Mouse (Mus musculus): ENCODE data around the gene Prex1. TPM values are rescaled to one million over a fixed set of nuclear protein-coding genes. Genes with fewer than 3 reads are reported as not detected.

Gene Prex1
- total and polyA plus RNA-seq, 2 experiments from 2014 or later, result 4.0 to 6.2 TPM

DNA sequence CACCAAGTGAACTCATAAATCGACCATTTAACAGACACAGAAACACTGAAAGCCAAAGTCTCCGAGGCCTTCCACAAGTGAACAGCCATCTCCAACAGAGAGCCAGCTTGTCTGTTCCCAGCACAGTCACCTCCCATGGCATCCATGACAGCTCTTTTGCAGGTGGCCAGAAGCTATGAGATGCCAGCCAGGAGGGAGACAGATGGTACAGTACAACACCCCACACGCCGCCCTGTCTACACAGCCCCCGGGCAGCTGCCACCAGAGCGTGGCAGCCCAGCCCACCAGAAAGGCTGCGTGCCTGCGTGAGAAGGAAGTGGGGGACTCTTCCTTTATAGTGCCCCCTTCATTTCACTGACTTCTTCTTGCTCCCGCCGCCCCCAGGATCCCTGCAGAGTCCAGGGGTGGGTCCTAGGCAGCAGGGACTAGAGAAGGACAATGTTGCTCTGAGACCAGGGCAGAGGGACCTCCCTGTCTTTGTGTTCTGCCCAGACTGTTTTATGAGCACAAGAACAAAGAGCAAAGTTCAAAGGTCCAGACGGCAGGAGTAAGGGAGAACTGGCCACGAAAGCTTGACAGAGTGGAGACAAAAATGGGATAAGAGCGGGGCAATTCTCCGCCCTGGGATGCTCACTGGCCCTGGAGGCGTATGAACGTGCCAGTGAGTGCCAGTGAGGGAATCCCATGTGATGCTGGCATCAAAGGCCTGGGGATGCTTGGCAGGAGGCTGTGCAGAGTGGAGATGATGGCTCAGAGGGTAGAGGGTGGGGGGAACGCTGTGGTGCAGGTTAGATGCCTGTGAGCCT is 76.6 kb downstream of the Prex1 start:
- DNase-seq (ENCODE audit: low spot score), result no peak
- H3K27ac ChIP-seq (ENCODE audit: low read depth), result no peak overlapping the region
- 0 out of 2 replicates have a peak, but pooled peaks cover 3% of the 10 kb centered on the region for H3K4me1 ChIP-seq (ENCODE audit: control insufficient read depth, insufficient read depth)
- ATAC-seq (ENCODE audit: insufficient read depth, low read depth), result no peak
- H3K4me2 ChIP-seq (ENCODE audit: low read depth, low read length), result no peak overlapping the region
- H3K4me3 ChIP-seq (ENCODE audit: low read depth, low read length), result no peak overlapping the region
- H3K36me3 ChIP-seq (replicated peaks; ENCODE audit: control insufficient read depth, insufficient read depth, low read length), result peaks cover 6% of the 10 kb centered on the region
- H3K27me3 ChIP-seq (ENCODE audit: control insufficient read depth, insufficient read depth, low read length), result no peaks in the 10 kb centered on the region
- WGBS, result 88% methylated on average over 17 of the region's 17 CpGs
- H3K9me3 ChIP-seq (replicated peaks; ENCODE audit: control insufficient read depth, low read length), result no peaks in the 10 kb centered on the region
- no peak overlapping the region for H3K9ac ChIP-seq (replicated peaks; ENCODE audit: low read depth, low read length)
- TF ChIP-seq CTCF (IDR thresholded peaks at IDR 0.05; ENCODE audit: low read depth), result no peak
- TF ChIP-seq EP300 (IDR thresholded peaks at IDR 0.05; ENCODE audit: low read depth), result no peak

DNA sequence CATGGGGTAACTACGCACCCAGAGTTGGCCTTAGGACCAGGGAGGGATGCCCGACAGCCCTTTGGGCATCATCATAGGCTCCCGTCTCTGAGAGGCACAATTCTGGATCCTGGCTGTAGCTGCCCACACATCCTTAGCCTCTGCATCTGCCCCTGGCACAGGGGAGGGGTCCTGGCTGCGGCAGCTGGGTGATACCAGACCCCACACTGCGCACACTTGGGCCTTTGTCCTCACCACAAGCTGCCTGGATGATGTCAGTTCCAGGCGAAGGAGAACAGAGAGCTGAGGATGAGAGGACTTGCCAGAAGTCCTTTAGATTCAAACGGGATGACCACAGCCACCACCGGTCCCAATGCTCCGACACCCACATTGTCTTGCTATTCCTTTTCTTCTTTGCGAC is 78.1 kb downstream of the Prex1 start:
- WGBS, result 87% methylated on average over 10 of the region's 10 CpGs
- no peak for ATAC-seq (ENCODE audit: insufficient read depth, low read depth)
- Histone ChIP-seq H3K4me1 (ENCODE audit: control insufficient read depth, insufficient read depth) (0 out of 2 replicates have a peak, but pooled peaks cover 3% of the 10 kb centered on the region), H3K4me3 (ENCODE audit: low read depth, low read length) (no peak overlapping the region), H3K27me3 (ENCODE audit: control insufficient read depth, insufficient read depth, low read length) (no peaks in the 10 kb centered on the region), H3K9me3 (replicated peaks; ENCODE audit: control insufficient read depth, low read length) (no peaks in the 10 kb centered on the region), H3K9ac (replicated peaks; ENCODE audit: low read depth, low read length) (no peak overlapping the region), H3K4me2 (ENCODE audit: low read depth, low read length) (no peak overlapping the region), H3K27ac (ENCODE audit: low read depth) (no peak overlapping the region), H3K36me3 (replicated peaks; ENCODE audit: control insufficient read depth, insufficient read depth, low read length) (peaks cover 6% of the 10 kb centered on the region)
- TF ChIP-seq CTCF (IDR thresholded peaks at IDR 0.05; ENCODE audit: low read depth), result no peak
- TF ChIP-seq EP300 (IDR thresholded peaks at IDR 0.05; ENCODE audit: low read depth), result no peak
- DNase-seq (ENCODE audit: low spot score), result no peak

DNA sequence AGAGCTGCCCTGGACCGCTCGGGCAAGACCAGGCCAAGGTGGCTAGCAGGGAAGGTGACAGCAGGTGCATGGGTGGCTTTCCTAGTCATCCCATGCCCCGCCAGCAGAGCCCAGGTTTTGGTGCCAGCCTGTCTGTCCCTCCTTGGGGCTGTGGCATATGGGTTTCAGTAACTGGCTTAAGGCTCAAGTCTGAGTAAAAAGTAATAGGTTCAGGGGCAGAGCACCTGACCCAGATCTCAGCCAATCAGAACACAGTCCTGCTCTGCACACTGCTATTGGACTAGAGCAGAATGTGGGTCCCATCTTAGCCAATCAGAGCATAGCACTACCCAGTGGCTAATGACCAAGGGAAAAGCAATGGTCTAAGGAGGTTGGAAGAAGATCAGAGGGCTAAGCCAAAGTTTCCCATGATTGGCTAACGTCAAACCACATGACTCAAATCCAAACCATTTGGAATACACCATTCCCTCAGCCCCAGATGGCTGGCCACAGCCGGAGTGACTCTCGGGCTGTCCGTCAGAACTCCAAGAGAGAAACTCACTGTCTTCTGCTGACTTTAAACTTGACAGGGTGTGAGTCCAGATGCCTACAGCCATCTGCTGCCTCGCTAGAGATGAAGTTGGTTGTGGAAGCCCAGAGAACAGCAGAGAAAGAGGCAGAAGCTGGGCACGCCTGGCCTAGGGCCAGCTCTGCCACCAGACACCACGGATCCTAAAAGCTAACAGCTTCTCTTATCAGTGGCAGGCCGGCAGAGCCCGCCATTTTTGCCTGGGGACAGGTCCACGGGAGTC is 80.9 kb downstream of the Prex1 start:
- H3K4me3 ChIP-seq (ENCODE audit: low read depth, low read length), result no peak overlapping the region
- 0 out of 2 replicates have a peak, but pooled peaks cover 3% of the 10 kb centered on the region for H3K4me1 ChIP-seq (ENCODE audit: control insufficient read depth, insufficient read depth)
- peaks cover 6% of the 10 kb centered on the region for H3K36me3 ChIP-seq (replicated peaks; ENCODE audit: control insufficient read depth, insufficient read depth, low read length)
- no peak for TF ChIP-seq CTCF (IDR thresholded peaks at IDR 0.05; ENCODE audit: low read depth)
- TF ChIP-seq EP300 (IDR thresholded peaks at IDR 0.05; ENCODE audit: low read depth), result no peak
- no peak overlapping the region for H3K4me2 ChIP-seq (ENCODE audit: low read depth, low read length)
- H3K27ac ChIP-seq (ENCODE audit: low read depth), result no peak overlapping the region; the same call in 1 of the 2 replicates
- H3K27me3 ChIP-seq (ENCODE audit: control insufficient read depth, insufficient read depth, low read length), result no peaks in the 10 kb centered on the region
- WGBS, result 72% methylated on average over 13 of the region's 13 CpGs
- DNase-seq (ENCODE audit: low spot score) (no peak), ATAC-seq (ENCODE audit: insufficient read depth, low read depth) (no peak)
- H3K9ac ChIP-seq (replicated peaks; ENCODE audit: low read depth, low read length), result no peak overlapping the region
- no peaks in the 10 kb centered on the region for H3K9me3 ChIP-seq (replicated peaks; ENCODE audit: control insufficient read depth, low read length)

DNA sequence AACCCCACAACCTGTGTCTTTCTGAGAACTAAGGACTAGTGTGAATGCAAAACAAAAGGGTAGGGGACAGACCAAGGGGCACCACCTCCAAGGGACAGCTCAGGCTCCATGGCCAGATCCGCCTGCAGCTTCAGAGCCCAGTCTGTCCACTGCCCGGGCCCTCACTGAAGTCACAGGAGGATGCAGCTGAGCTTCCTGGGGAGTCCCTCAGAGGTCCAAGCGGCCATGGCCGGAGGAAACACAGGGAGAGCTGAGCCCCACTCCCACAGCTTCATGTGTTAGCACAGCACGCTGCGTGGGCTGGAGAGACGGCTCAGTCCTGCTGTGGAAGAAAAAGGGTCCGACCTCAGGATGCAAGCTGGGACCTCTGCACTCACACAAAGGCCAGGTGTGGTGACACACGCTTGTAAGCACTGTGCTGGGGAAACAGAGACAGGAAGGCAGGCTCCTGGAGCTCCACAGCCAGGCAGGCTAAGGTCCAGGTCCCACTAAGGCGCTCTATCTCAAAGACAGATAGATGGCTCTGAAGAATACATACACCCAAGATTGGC is 81.9 kb downstream of the Prex1 start:
- Histone ChIP-seq H3K27ac (ENCODE audit: low read depth) (peak overlapping the region; percentile 61; the same call in 1 of the 2 replicates), H3K4me1 (ENCODE audit: control insufficient read depth, insufficient read depth) (0 out of 2 replicates have a peak, but pooled peaks cover 3% of the 10 kb centered on the region), H3K4me3 (ENCODE audit: low read depth, low read length) (no peak overlapping the region), H3K9ac (replicated peaks; ENCODE audit: low read depth, low read length) (no peak overlapping the region), H3K36me3 (replicated peaks; ENCODE audit: control insufficient read depth, insufficient read depth, low read length) (peaks cover 6% of the 10 kb centered on the region), H3K27me3 (ENCODE audit: control insufficient read depth, insufficient read depth, low read length) (no peaks in the 10 kb centered on the region), H3K4me2 (ENCODE audit: low read depth, low read length) (no peak overlapping the region), H3K9me3 (replicated peaks; ENCODE audit: control insufficient read depth, low read length) (no peaks in the 10 kb centered on the region)
- no peak for DNase-seq (ENCODE audit: low spot score)
- 79% methylated on average over 10 of the region's 10 CpGs for WGBS
- ATAC-seq (ENCODE audit: insufficient read depth, low read depth), result no peak
- TF ChIP-seq EP300 (IDR thresholded peaks at IDR 0.05; ENCODE audit: low read depth) (no peak), CTCF (IDR thresholded peaks at IDR 0.05; ENCODE audit: low read depth) (no peak)

DNA sequence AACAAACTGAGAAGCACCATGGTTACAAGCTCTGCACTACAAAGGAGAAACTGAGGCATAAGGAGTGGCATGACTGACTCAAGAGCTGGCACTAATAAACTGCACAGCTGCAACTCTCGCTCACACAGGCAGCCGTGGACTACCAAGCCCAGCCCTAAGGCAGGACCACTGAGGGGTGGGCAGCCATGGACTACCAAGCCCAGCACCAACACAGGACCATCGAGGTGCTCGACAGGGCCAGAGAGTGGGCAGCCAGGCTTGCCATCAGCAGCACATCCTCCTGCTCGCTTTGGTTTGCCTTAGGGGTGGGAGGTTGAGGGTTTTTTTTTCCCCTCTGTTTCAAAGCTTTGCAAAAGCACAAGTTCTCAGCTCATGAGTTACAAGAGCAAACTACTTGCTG is 82.4 kb downstream of the Prex1 start:
- Histone ChIP-seq H3K9ac (replicated peaks; ENCODE audit: low read depth, low read length) (no peak overlapping the region), H3K36me3 (replicated peaks; ENCODE audit: control insufficient read depth, insufficient read depth, low read length) (peaks cover 6% of the 10 kb centered on the region), H3K9me3 (replicated peaks; ENCODE audit: control insufficient read depth, low read length) (no peaks in the 10 kb centered on the region), H3K27me3 (ENCODE audit: control insufficient read depth, insufficient read depth, low read length) (no peaks in the 10 kb centered on the region), H3K4me1 (ENCODE audit: control insufficient read depth, insufficient read depth) (0 out of 2 replicates have a peak, but pooled peaks cover 3% of the 10 kb centered on the region), H3K4me3 (ENCODE audit: low read depth, low read length) (no peak overlapping the region), H3K27ac (ENCODE audit: low read depth) (peak overlapping the region; percentile 61), H3K4me2 (ENCODE audit: low read depth, low read length) (no peak overlapping the region)
- DNase-seq (ENCODE audit: low spot score) (no peak), ATAC-seq (ENCODE audit: insufficient read depth, low read depth) (no peak)
- no peak for TF ChIP-seq CTCF (IDR thresholded peaks at IDR 0.05; ENCODE audit: low read depth)
- no peak for TF ChIP-seq EP300 (IDR thresholded peaks at IDR 0.05; ENCODE audit: low read depth)
- 86% methylated on average over 5 of the region's 5 CpGs for WGBS
